Mouse (Mus musculus): ENCODE results near the gene Mgst2. TPM values are rescaled to one million over a fixed set of nuclear protein-coding genes. Genes with fewer than 3 reads are reported as not detected.

Gene Mgst2
- total RNA-seq, 2 experiments from 2014 or later = 1.6 TPM

GRCm38 (mm10) chr3:51654303-51655055 is 5.7 kb upstream of the Mgst2 start:
- DNase-seq = no peak

- no peak for DNase-seq
Observed at GRCm38 (mm10) chr3:51659415-51659814, 745 bp upstream of the Mgst2 start.

- no peak for DNase-seq
Observed at GRCm38 (mm10) chr3:51660821-51661276, 689 bp downstream of the Mgst2 start.

- DNase-seq = no peak
Observed at GRCm38 (mm10) chr3:51661376-51661775, 1.2 kb downstream of the Mgst2 start.

- no peak for DNase-seq
Observed at GRCm38 (mm10) chr3:51661880-51662550, 1.9 kb downstream of the Mgst2 start.

- no peak for DNase-seq
Observed at GRCm38 (mm10) chr3:51662557-51662956, 2.4 kb downstream of the Mgst2 start.

- DNase-seq = no peak
Observed at GRCm38 (mm10) chr3:51668607-51669006, 8.4 kb downstream of the Mgst2 start.

- DNase-seq = no peak
Observed at GRCm38 (mm10) chr3:51670414-51671070, 10.4 kb downstream of the Mgst2 start.

- no peak for DNase-seq
Observed at GRCm38 (mm10) chr3:51671071-51671469, 10.9 kb downstream of the Mgst2 start.

- DNase-seq = no peak
Observed at GRCm38 (mm10) chr3:51672631-51673030, 12.5 kb downstream of the Mgst2 start.

- peak; percentile 74 for DNase-seq
Observed at GRCm38 (mm10) chr3:51673408-51674086, 13.4 kb downstream of the Mgst2 start.

- no peak for DNase-seq
Observed at GRCm38 (mm10) chr3:51674963-51675362, 14.8 kb downstream of the Mgst2 start.

- no peak for DNase-seq
Observed at GRCm38 (mm10) chr3:51685539-51685938, 25.4 kb downstream of the Mgst2 start.

- DNase-seq = no peak
Observed at GRCm38 (mm10) chr3:51686316-51686715, 26.2 kb downstream of the Mgst2 start.

GRCm38 (mm10) chr3:51686791-51687190 is 26.6 kb downstream of the Mgst2 start:
- DNase-seq = no peak

- no peak for DNase-seq
Observed at GRCm38 (mm10) chr3:51688725-51689124, 28.6 kb downstream of the Mgst2 start.

- no peak for DNase-seq
Observed at GRCm38 (mm10) chr3:51693196-51693595, 33.0 kb downstream of the Mgst2 start.

- DNase-seq = no peak
Observed at GRCm38 (mm10) chr3:51694576-51694975, 34.4 kb downstream of the Mgst2 start.

- no peak for DNase-seq
Observed at GRCm38 (mm10) chr3:51695713-51696112, 35.6 kb downstream of the Mgst2 start.

GRCm38 (mm10) chr3:51697931-51698330 is 37.8 kb downstream of the Mgst2 start:
- DNase-seq = no peak

GRCm38 (mm10) chr3:51700123-51700522 is 40.0 kb downstream of the Mgst2 start:
- DNase-seq = no peak

GRCm38 (mm10) chr3:51700731-51701280 is 40.6 kb downstream of the Mgst2 start:
- DNase-seq = no peak

Data from heart, postnatal 4 days (tissue).